Mouse (Mus musculus) ES-Bruce4 (cell line): ENCODE measurements around the gene Col26a1.

Source experiments
- CTCF ChIP-seq: IDR thresholded peaks from one replicate; pipeline ENCODE4 v1.8.1; 2011; ENCODE audit warnings: low read depth, low read length
- EP300 ChIP-seq: IDR thresholded peaks from 2 replicates; pipeline ENCODE4 v1.6.1; 2011; ENCODE audit warnings: low read depth, low read length; ENCODE audit not compliant: insufficient read depth
- POLR2A ChIP-seq: IDR thresholded peaks from one replicate; pipeline ENCODE4 v1.8.1; 2011; ENCODE audit warnings: low read length; ENCODE audit not compliant: insufficient read depth

GRCm38 (mm10) chr5:136850716-136851115 lies 32.3 kb downstream of the Col26a1 start:
- TF ChIP-seq POLR2A (no peak), CTCF (no peak), EP300 (no peak)
